Mouse (Mus musculus) liver, embryonic 14.5 days (tissue): Measurements from ENCODE around the gene Tmem40. TPM values are rescaled to one million over a fixed set of nuclear protein-coding genes. Genes with fewer than 3 reads are reported as not detected.

Source experiments
- ATAC-seq: fragments of 200-750 bp; cut with Nextera tagmentation; 2 replicates; pipeline ENCODE4 v1.8.0; 2017; ENCODE audit warnings: moderate number of reproducible peaks, mild to moderate bottlenecking, moderate library complexity; ENCODE audit not compliant: insufficient read depth
- DNase-seq, 3 experiments: peaks; one replicate each; pipeline ENCODE4 v3.0.0-alpha.2; 2012 to 2013; ENCODE audit warnings: low read depth in 3 of 3, low spot score in 3 of 3
- H3K27ac ChIP-seq: fragments of 300-500 bp; sonication (generic); 2 replicates; pipeline ENCODE4 v1.5.1; 2014; ENCODE audit warnings: moderate library complexity, mild to moderate bottlenecking, control low read depth, inconsistent platforms
- H3K27me3 ChIP-seq: fragments of 300-500 bp; sonication (generic); 2 replicates; pipeline ENCODE4 v1.6.1; 2014; ENCODE audit warnings: mild to moderate bottlenecking, low read length, moderate library complexity; ENCODE audit not compliant: control insufficient read depth, insufficient read depth
- H3K36me3 ChIP-seq: fragments of 300-500 bp; sonication (generic); replicated peaks from 2 replicates; pipeline ENCODE4 v1.6.1; 2014; ENCODE audit warnings: low read depth; ENCODE audit not compliant: control insufficient read depth, insufficient read depth
- H3K4me1 ChIP-seq, 2 experiments: fragments of 200-500 bp in 1 of 2; fragments of 300-500 bp in 1 of 2; sonication (generic) in 1 of 2; replicated peaks; 2 replicates each; pipeline ENCODE4 v1.6.1; 2012 to 2014; ENCODE audit warnings: antibody characterized with exemption in 1 of 2, inconsistent platforms in 1 of 2, low read length in 1 of 2; ENCODE audit not compliant: control insufficient read depth in 2 of 2, insufficient read depth in 2 of 2
- H3K4me2 ChIP-seq: fragments of 300-500 bp; sonication (generic); 2 replicates; pipeline ENCODE4 v1.6.1; 2014; ENCODE audit warnings: low read depth, mild to moderate bottlenecking, control low read depth, moderate library complexity
- H3K4me3 ChIP-seq, 2 experiments: fragments of 200-500 bp in 1 of 2; fragments of 300-500 bp in 1 of 2; sonication (generic) in 1 of 2; 2 replicates each; pipeline ENCODE4 v1.5.1; 2012 to 2014; ENCODE audit warnings: low read depth in 2 of 2, low read length in 2 of 2, mild to moderate bottlenecking in 2 of 2, control low read depth in 1 of 2, inconsistent platforms in 1 of 2, moderate library complexity in 1 of 2; ENCODE audit not compliant: insufficient read depth in 1 of 2
- H3K9ac ChIP-seq: fragments of 300-500 bp; sonication (generic); replicated peaks from 2 replicates; pipeline ENCODE4 v1.6.1; 2014; ENCODE audit warnings: mild to moderate bottlenecking, control low read depth, moderate library complexity
- H3K9me3 ChIP-seq: fragments of 300-500 bp; sonication (generic); 2 replicates; pipeline ENCODE4 v1.6.1; 2016; ENCODE audit warnings: low read length, mixed read lengths; ENCODE audit not compliant: control insufficient read depth
- CTCF ChIP-seq: IDR thresholded peaks from 2 replicates; pipeline ENCODE4 v1.5.1; 2016; ENCODE audit warnings: antibody characterized with exemption, low read depth, control low read depth
- EP300 ChIP-seq: IDR thresholded peaks from 2 replicates; pipeline ENCODE4 v1.6.1; 2016; ENCODE audit warnings: antibody characterized with exemption, low read depth
- WGBS: fragments of 180-500 bp; shearing (Covaris S2); extraction: QIAGEN DNeasy Blood & Tissue Kit; methylation state at CpG from one replicate; pipeline ENCODE4 v1.1.7; 2014; ENCODE audit not compliant: insufficient replicate concordance; 5-methylcytosine and 5-hydroxymethylcytosine counted together
- polyA plus RNA-seq, 2 experiments: library from polyadenylated mRNA; depleted of rRNA in 1 of 2; stranded (reverse) in 1 of 2; unstranded in 1 of 2; fragments of >200 nt; fragmentation: Nextera tagmentation in 1 of 2; extraction: Ambion mirVana in 1 of 2; gene quantifications; 2 replicates each; pipeline versions ENCODE4 v1.2.1 to v1.2.3; 2012 to 2014

Gene Tmem40
- polyA plus RNA-seq, 2 experiments, result 19.4 to 19.8 TPM

DNA sequence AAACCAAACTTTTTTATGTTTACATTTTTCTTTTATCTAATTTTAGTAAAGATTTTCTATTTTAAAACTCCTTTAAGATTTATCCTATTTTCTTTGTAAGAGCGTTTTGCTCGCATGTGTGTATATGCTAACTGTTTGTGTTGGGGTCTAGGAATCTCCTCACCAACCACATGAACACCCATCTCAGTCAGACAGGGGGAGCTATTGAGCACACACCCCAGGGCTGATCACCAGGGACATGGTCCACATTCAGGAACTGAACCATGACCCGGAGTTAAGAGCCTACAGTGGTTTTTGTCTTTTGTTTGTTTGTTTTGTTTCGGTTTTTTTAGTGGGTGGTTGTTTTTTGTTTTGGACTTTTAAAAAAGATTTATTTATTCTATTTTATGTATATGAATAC is 63.5 kb downstream of the Tmem40 start:
- Histone ChIP-seq H3K27me3 (no peaks in the 10 kb centered on the region), H3K4me3 (no peak overlapping the region), H3K4me2 (no peak overlapping the region), H3K36me3 (no peaks in the 10 kb centered on the region), H3K9ac (no peak overlapping the region), H3K9me3 (no peaks in the 10 kb centered on the region), H3K27ac (no peak overlapping the region), H3K4me1 (no peaks in the 10 kb centered on the region; a peak in 1 of 4 replicates)
- TF ChIP-seq EP300 (no peak), CTCF (peak; percentile 71)
- no peak for DNase-seq
- WGBS, result 62% methylated on average over 4 of the region's 4 CpGs
- ATAC-seq, result no peak

GRCm38 (mm10) chr6:115697739-115698558 is 64.3 kb downstream of the Tmem40 start:
- H3K27me3 ChIP-seq, result no peaks in the 10 kb centered on the region
- no peak overlapping the region for H3K27ac ChIP-seq
- H3K36me3 ChIP-seq, result no peaks in the 10 kb centered on the region
- no peak overlapping the region for H3K4me2 ChIP-seq
- no peak for DNase-seq
- no peaks in the 10 kb centered on the region; a peak in 1 of 4 replicates for H3K4me1 ChIP-seq
- H3K9ac ChIP-seq, result no peak overlapping the region
- ATAC-seq, result no peak
- no peak for TF ChIP-seq EP300
- TF ChIP-seq CTCF, result no peak
- no peak overlapping the region for H3K4me3 ChIP-seq
- no peaks in the 10 kb centered on the region for H3K9me3 ChIP-seq
- 74% methylated on average over 17 of the region's 17 CpGs for WGBS

DNA sequence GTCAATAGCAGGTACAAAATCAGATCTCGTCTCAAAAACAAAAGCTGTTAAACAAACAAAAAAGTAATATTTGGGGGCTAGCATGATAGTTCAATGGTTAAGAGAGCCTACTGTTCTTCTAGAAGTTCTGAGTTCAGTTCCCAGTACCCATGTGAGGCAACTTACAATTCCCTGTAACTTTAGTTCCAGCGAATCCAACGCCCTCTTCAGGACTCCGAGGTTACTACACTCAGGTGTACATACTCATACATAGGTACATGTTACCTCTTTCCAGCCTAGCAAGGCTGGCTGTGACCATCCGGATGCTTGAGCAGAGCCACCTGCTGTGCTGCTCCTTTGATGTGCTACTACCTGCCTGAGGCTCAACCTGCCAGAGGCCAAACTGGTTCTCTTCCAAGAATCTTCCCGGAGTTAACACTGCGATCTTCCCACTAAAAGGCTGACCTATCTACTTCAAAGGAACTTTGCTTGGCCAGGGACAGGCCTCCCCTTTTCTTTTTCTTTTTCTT is 65.4 kb downstream of the Tmem40 start:
- Histone ChIP-seq H3K4me3 (no peak overlapping the region), H3K4me2 (no peak overlapping the region), H3K4me1 (no peaks in the 10 kb centered on the region; a peak in 1 of 4 replicates), H3K9ac (no peak overlapping the region), H3K27me3 (no peaks in the 10 kb centered on the region), H3K27ac (no peak overlapping the region), H3K9me3 (no peaks in the 10 kb centered on the region), H3K36me3 (no peaks in the 10 kb centered on the region)
- 74% methylated on average over 7 of the region's 7 CpGs for WGBS
- TF ChIP-seq EP300 (no peak), CTCF (0 out of 2 replicates have a peak, but pooled peaks have one; percentile 18)
- DNase-seq, result no peak
- ATAC-seq, result no peak

DNA sequence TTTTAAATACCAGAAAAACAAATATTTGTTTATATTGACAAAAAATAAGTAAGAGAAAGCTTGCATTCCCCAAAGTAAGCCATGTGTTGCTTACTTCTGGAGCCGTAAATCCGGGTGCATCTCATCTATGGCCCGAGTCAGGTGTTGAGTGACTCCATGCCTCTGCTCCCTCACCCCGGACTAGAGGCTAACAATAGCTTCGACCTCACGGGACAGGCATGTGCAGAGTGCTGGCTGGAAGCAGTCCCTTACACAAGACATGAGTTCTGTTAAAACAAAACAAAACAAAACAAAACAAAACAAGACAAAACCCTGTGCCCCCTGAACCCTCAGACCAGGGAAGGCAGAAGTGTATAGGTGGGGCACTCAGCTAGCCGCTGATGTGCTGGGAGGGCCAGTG is 67.1 kb downstream of the Tmem40 start:
- TF ChIP-seq CTCF, result no peak
- no peak for TF ChIP-seq EP300
- no peak for ATAC-seq
- H3K9me3 ChIP-seq, result no peaks in the 10 kb centered on the region
- DNase-seq, result no peak
- no peaks in the 10 kb centered on the region for H3K36me3 ChIP-seq
- H3K4me1 ChIP-seq, result 0 out of 4 replicates have a peak, but pooled peaks cover 0 to 1% of the 10 kb centered on the region in 2 experiments
- 52% methylated on average over 7 of the region's 7 CpGs for WGBS
- H3K4me3 ChIP-seq, result no peak overlapping the region
- H3K4me2 ChIP-seq, result no peak overlapping the region
- H3K9ac ChIP-seq, result no peak overlapping the region
- no peaks in the 10 kb centered on the region for H3K27me3 ChIP-seq
- no peak overlapping the region for H3K27ac ChIP-seq

- no peaks in the 10 kb centered on the region for H3K9me3 ChIP-seq
- no peak overlapping the region for H3K4me3 ChIP-seq
- ATAC-seq (no peak), DNase-seq (no peak)
- no peak overlapping the region for H3K9ac ChIP-seq
- no peak overlapping the region for H3K27ac ChIP-seq
- no peak overlapping the region for H3K4me2 ChIP-seq
- TF ChIP-seq EP300 (no peak), CTCF (no peak)
- 46% methylated on average over 9 of the region's 9 CpGs for WGBS
- 0 out of 4 replicates have a peak, but pooled peaks cover 0 to 2% of the 10 kb centered on the region in 2 experiments for H3K4me1 ChIP-seq
- no peaks in the 10 kb centered on the region for H3K27me3 ChIP-seq
- H3K36me3 ChIP-seq, result no peaks in the 10 kb centered on the region
Observed at GRCm38 (mm10) chr6:115694441-115694842, 67.8 kb downstream of the Tmem40 start.
